Mouse (Mus musculus): Measurements from ENCODE around the gene Vsig10.
"Not testable (repeated sequence)": the region's sequence is repeated elsewhere in the genome, so short reads cannot be mapped to it uniquely, and the experiment has no call there.

The Vsig10 gene

GRCm38 (mm10) chr5:117355648-117356303, 36.9 kb downstream of the Vsig10 start:
- no peak for DNase-seq (ENCODE audit: extremely low spot score, low spot score)

GRCm38 (mm10) chr5:117356365-117357128, 37.7 kb downstream of the Vsig10 start:
- peak; percentile 57 for DNase-seq (ENCODE audit: extremely low spot score, low spot score)

- DNase-seq (ENCODE audit: extremely low spot score, low spot score): peak; percentile 87
These were observed 38.2 kb downstream of the Vsig10 start, which contains the start of gene Wsb2 for GRCm38 (mm10) chr5:117357129-117357477. Gene Wsb2, plus strand, starts transcription at chr5:117357304.

GRCm38 (mm10) chr5:117357478-117358247, 38.8 kb downstream of the Vsig10 start:
- peak; percentile 63 for DNase-seq (ENCODE audit: extremely low spot score, low spot score)

- no peak for DNase-seq (ENCODE audit: extremely low spot score, low spot score)
These were observed 39.4 kb downstream of the Vsig10 start for GRCm38 (mm10) chr5:117358248-117358630.

- DNase-seq (ENCODE audit: extremely low spot score, low spot score): peak; percentile 68
These were observed 39.8 kb downstream of the Vsig10 start for GRCm38 (mm10) chr5:117358725-117359124.

- DNase-seq (ENCODE audit: extremely low spot score, low spot score): no peak
These were observed 40.8 kb downstream of the Vsig10 start for GRCm38 (mm10) chr5:117359497-117360227.

- DNase-seq (ENCODE audit: extremely low spot score, low spot score): no peak
These were observed 41.3 kb downstream of the Vsig10 start for GRCm38 (mm10) chr5:117360228-117360515.

- DNase-seq (ENCODE audit: extremely low spot score, low spot score): no peak
These were observed 42.0 kb downstream of the Vsig10 start for GRCm38 (mm10) chr5:117360631-117361541.

- no peak for DNase-seq (ENCODE audit: extremely low spot score, low spot score)
These were observed 42.7 kb downstream of the Vsig10 start for GRCm38 (mm10) chr5:117361590-117361989.

- no peak for DNase-seq (ENCODE audit: extremely low spot score, low spot score)
These were observed 44.3 kb downstream of the Vsig10 start for GRCm38 (mm10) chr5:117363066-117363782.

GRCm38 (mm10) chr5:117364821-117365220, 45.9 kb downstream of the Vsig10 start:
- no peak for DNase-seq (ENCODE audit: extremely low spot score, low spot score)

GRCm38 (mm10) chr5:117365904-117366561, 47.1 kb downstream of the Vsig10 start:
- DNase-seq (ENCODE audit: extremely low spot score, low spot score): no peak

GRCm38 (mm10) chr5:117367206-117367605, 48.3 kb downstream of the Vsig10 start:
- no peak for DNase-seq (ENCODE audit: extremely low spot score, low spot score)

- DNase-seq (ENCODE audit: extremely low spot score, low spot score): no peak
These were observed 51.7 kb downstream of the Vsig10 start for GRCm38 (mm10) chr5:117370592-117370991.

- no peak for DNase-seq (ENCODE audit: extremely low spot score, low spot score)
These were observed 54.5 kb downstream of the Vsig10 start for GRCm38 (mm10) chr5:117373418-117373817.

GRCm38 (mm10) chr5:117374372-117375049, 55.6 kb downstream of the Vsig10 start:
- DNase-seq (ENCODE audit: extremely low spot score, low spot score): no peak

GRCm38 (mm10) chr5:117376331-117376761, 57.5 kb downstream of the Vsig10 start:
- no peak for DNase-seq (ENCODE audit: extremely low spot score, low spot score)

GRCm38 (mm10) chr5:117377731-117378130, 58.8 kb downstream of the Vsig10 start:
- DNase-seq (ENCODE audit: extremely low spot score, low spot score): not testable (repeated sequence)
